Mouse (Mus musculus) heart, postnatal 14 days (tissue): ENCODE results near the gene Nacc2. TPM values are rescaled to one million over a fixed set of nuclear protein-coding genes. Genes with fewer than 3 reads are reported as not detected.

ENCODE experiments used
- DNase-seq, 2 experiments: peaks; one replicate each; pipeline ENCODE4 v3.0.0; 2021 to 2022
- intact Hi-C: fragments of 180-260 bp; cut with DNase I; formaldehyde crosslinking; loops from one replicate; pipeline ENCODE4 v1.15.1; 2025
- total RNA-seq, 2 experiments: library from RNA; stranded (reverse); gene quantifications; 2 replicates each; pipeline ENCODE4 v1.2.3; 2021

Nacc2 gene
- total RNA-seq, 2 experiments from 2014 or later, result 16.3 to 19.1 TPM

DNA sequence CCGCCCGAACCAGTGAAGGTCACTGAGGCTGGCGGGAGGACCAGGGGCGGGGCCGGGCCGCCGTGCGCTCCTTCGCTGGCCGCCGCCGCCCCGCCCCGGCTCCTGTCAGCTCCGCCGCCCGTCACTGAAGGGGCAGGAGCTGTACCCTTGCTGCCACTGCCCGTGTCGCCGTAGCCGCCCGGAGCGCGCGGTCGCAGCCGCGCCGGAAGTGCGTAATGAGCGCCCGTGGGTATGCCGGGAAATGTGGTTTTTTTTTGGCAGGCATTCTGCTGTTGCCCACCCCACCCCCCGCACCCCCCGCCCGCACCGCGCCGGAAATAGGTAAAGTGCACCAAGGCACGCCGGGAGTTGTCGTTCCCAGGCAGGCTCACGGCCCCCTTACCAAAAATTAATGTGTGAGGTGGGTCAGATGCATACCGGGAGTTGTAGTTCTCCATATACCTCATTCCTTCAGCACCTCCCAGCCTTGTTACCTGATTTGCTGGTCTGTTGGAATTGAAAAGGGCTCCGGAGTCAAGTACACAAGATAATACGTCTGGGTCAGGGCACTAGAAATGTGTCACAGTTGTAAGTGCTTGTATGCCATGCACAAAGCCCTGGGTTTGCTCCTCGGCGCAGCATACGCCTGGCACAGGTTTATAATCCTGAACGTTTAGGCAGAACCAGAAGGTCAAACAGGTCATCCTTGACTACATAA, 101.3 kb downstream of the Nacc2 start, which contains the start of gene Ubac1:
Ubac1 (minus strand) TSS at position 187 of the 697 bp plus-strand sequence.
- intact Hi-C loops, result loop anchor here (5.0 kb wide), 2 partner anchors 39 to 184 kb away; partner anchors contain the start of gene Camsap1
- DNase-seq, result peak; percentile 91 to 92

DNA sequence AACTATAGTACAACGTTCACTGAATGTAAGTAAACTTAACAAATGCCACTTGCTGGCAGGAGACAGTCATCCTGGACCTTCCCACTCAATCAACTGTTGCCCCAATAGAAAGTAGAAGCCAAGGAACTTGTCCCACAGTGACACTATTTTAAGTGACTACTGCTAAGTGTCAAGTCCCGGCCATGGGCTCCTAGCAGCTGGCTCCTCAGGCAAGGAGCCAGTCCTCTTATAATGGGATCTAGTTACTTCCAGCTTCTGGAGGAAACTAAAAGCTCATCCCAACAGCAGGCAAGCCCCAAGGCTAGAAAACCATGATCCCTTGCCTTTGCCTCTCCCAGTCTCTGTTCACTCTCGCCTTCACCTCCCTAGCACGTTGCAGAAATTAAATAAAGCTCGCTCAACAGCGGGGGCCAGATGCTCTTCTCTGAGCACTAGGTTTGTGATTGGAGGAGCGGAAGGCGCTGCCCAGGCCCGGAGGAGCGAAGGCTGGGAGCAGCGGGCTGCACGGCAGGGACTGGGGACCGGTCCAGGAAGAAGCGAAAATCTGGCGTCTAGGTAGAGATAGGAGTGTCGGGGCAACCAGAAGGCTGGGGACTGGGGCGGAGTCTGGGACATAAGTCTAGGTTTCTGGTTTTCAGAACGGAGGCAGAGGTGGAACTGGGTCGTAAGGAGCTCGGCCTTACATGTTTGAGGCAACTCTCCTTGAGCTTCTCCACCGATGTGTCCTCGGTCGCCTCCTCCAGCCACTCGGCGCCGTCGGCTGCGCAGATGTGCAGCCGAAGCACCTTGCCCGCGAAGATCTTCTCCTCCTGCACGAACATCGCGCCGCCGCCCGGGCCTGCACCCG, 102.1 kb downstream of the Nacc2 start:
- DNase-seq, result peak; percentile 51 to 66
- intact Hi-C loops, result loop anchor here (5.0 kb wide), 2 partner anchors 39 to 184 kb away; partner anchors contain the start of gene Camsap1

DNA sequence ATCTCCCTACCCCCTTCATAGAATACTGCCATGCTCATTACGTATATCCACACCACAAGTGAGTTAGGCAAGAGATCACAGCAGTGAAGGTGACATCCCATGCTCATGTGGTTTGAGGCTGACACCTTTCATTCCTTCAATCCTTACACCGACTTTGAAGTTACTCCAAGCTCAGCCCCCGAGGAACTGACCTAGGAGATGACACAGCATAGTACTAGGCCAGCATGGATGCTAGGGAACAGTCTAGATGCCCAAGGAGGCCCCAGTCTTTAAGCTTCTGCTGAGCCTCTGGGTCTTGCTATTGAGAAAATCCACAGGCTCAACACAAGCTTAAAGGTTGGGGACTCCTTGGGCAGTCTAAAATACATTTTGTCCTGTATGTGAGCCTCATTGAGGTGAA, 103.1 kb downstream of the Nacc2 start:
- intact Hi-C loops, result loop anchor here (5.0 kb wide), 2 partner anchors 38 to 183 kb away; partner anchors contain the start of gene Camsap1
- no peak for DNase-seq

DNA sequence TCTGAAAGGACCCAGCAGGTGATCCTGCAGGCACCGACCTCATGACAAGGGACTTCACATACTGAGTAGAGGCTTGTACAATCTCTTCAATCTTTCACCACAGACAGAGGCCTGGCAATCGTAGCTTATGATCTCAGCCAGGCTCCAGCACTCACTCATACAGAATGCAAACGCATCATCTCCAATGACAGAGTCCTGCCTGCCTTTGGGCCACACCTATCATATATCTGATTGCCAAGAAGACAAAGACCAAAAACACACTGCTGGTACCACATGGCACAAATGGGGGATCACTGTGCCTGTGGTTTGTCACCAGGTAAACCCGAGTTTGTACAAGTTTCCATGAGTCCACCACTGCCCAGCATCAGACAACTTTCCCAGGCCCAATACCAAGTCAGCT, 105.7 kb downstream of the Nacc2 start:
- no peak for DNase-seq
- intact Hi-C loops, result no loop called here

DNA sequence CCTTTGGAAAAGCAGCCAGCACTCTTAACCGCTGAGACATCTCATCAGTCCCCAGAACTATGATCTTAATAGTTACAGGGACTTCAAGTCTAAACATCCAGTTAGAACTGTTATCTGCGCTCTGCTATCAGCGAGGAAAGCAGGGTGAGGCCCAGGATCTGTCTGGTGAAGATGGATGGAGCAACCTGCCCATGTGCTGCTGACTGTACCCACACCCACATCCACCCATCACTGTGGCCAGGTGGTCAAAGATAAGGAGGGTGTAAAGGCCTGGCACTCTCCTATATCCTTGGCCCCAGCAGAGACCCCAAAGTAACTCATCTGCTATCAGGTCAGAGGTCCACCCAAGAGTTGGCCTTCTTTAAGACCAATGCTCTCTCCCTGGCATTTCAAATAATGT, 109.3 kb downstream of the Nacc2 start:
- intact Hi-C loops, result loop anchor here (5.0 kb wide), 1 partner anchor 161 kb away; no protein-coding TSS in a partner anchor
- no peak for DNase-seq

DNA sequence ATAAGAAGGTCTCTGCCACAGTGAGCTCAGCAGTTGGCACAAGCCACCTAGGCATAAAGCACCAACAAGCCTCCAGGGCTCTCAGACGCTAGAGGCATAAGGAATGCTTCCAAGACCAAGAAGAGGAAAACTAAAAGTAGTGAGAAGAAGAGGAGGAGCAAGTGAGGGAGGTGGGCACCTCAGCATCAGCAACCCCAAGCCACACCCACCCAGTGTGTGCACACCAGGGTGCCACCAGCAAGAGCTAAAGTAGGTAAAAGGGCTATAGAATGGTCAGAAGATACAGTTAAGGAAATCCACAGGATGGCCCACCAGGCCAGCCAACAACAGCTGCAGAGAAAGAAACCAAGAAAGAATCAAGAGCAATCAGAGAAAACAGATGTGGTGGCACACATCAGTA, 111.6 kb downstream of the Nacc2 start:
- DNase-seq, result no peak
- intact Hi-C loops, result loop anchor here (5.0 kb wide), 1 partner anchor 159 kb away; no protein-coding TSS in a partner anchor

Other genes with a start within 250 kb of the Nacc2 start
- gene Camsap1, start 139.9 kb downstream of the Nacc2 start, total RNA-seq, result 10 to 100 TPM; 28.4 to 37.7 TPM
- 10 to 100 TPM; 82.3 to 86.5 TPM for gene Ubac1, start 101.5 kb downstream of the Nacc2 start, total RNA-seq
- gene Lhx3, start 85.1 kb upstream of the Nacc2 start, total RNA-seq, result not detected
- 10 to 100 TPM; 13.8 to 16.1 TPM for gene Qsox2, start 114.3 kb upstream of the Nacc2 start, total RNA-seq
- gene Ccdc187, start 171.3 kb upstream of the Nacc2 start, total RNA-seq, result under 1 TPM; 0.10 to 0.17 TPM
- 100 to 1,000 TPM; 200 to 237 TPM for gene Gpsm1, start 192.3 kb upstream of the Nacc2 start, total RNA-seq
- 10 to 100 TPM; 15.5 to 16.3 TPM for gene Dnlz, start 228.9 kb upstream of the Nacc2 start, total RNA-seq
- gene Card9, start 237.7 kb upstream of the Nacc2 start, total RNA-seq, result 1 to 10 TPM; 1.3 to 1.5 TPM